ENCODE assay signal across 9 mouse cellular contexts in genomic region chr13:41345306-41345705, GRCm38 (mm10).
DNase-seq lines count a peak whose midpoint lies in the region; ATAC-seq and TF ChIP-seq lines count a peak whose summit lies in the region.
"Had no signal": no experiment of that assay in that cellular context is flagged by ENCODE, and none has a peak within 500 bp of the region (broad histone marks: within the 10 kb centered on the region; RNA-seq: fewer than 3 reads in every experiment).

No protein-coding gene starts in this region.

- peak overlapping the region; percentile 19 for H3K4me2 ChIP-seq in heart, embryonic 16.5 days (ENCODE audit: low read depth, low read length)
- H3K4me2 ChIP-seq in intestine, embryonic 16.5 days (ENCODE audit: low read depth, low read length), result no peak overlapping the region
- no peak overlapping the region for H3K4me2 ChIP-seq in neural tube, embryonic 15.5 days

- H3K9me3 ChIP-seq in heart, embryonic 16.5 days (replicated peaks; ENCODE audit: control insufficient read depth, low read length), result no peaks in the 10 kb centered on the region
- H3K9me3 ChIP-seq in intestine, embryonic 16.5 days (ENCODE audit: control insufficient read depth, low read length), result no peaks in the 10 kb centered on the region
- no peaks in the 10 kb centered on the region for H3K9me3 ChIP-seq in neural tube, embryonic 15.5 days (replicated peaks)

- no peak overlapping the region for H3K4me3 ChIP-seq in liver, adult 2 months (ENCODE audit: insufficient read depth, low read depth, low read length)
- no peak overlapping the region for H3K4me3 ChIP-seq in heart, embryonic 16.5 days (ENCODE audit: low read length)
- H3K4me3 ChIP-seq in intestine, embryonic 16.5 days (ENCODE audit: low read length), result no peak overlapping the region
- no peak overlapping the region for H3K4me3 ChIP-seq in neural tube, embryonic 15.5 days (replicated peaks)
- H3K4me3 ChIP-seq: left cerebral cortex, adult 2 months had no signal

- H3K27me3 ChIP-seq in liver, adult 2 months (ENCODE audit: control insufficient read depth, insufficient read depth, low read length), result no peaks in the 10 kb centered on the region
- H3K27me3 ChIP-seq in heart, embryonic 16.5 days (ENCODE audit: control insufficient read depth, insufficient read depth, low read length), result no peaks in the 10 kb centered on the region
- no peaks in the 10 kb centered on the region for H3K27me3 ChIP-seq in intestine, embryonic 16.5 days (replicated peaks; ENCODE audit: control insufficient read depth, insufficient read depth, low read length)
- H3K27me3 ChIP-seq in neural tube, embryonic 15.5 days (replicated peaks), result no peaks in the 10 kb centered on the region

- no peak overlapping the region for H3K9ac ChIP-seq in liver, adult 2 months (ENCODE audit: low read depth, low read length)
- no peak overlapping the region for H3K9ac ChIP-seq in heart, embryonic 16.5 days (ENCODE audit: low read length)
- no peak overlapping the region for H3K9ac ChIP-seq in intestine, embryonic 16.5 days (ENCODE audit: low read depth, low read length)
- H3K9ac ChIP-seq in neural tube, embryonic 15.5 days (replicated peaks), result no peak overlapping the region

- DNase-seq in liver, adult 2 months (ENCODE audit: extremely low read depth, low read depth, low spot score), result no peak
- DNase-seq in liver, result no peak
- no peak for DNase-seq in layer of hippocampus, adult 18-20 months (ENCODE audit: low spot score in 2 of 2)

- peak overlapping the region; percentile 50; the same call in 1 of the 2 replicates for H3K27ac ChIP-seq in liver, adult 2 months (replicated peaks; ENCODE audit: insufficient read depth, low read depth, low read length)
- H3K27ac ChIP-seq in heart, embryonic 16.5 days (ENCODE audit: low read length), result peak overlapping the region; percentile 88
- peak overlapping the region; percentile 94 for H3K27ac ChIP-seq in intestine, embryonic 16.5 days (ENCODE audit: low read length)
- 0 out of 2 replicates have a peak overlapping the region, but pooled peaks have one; percentile 19 for H3K27ac ChIP-seq in neural tube, embryonic 15.5 days (replicated peaks)
- H3K27ac ChIP-seq: left cerebral cortex, adult 2 months had no signal

- TF ChIP-seq POLR2A in liver, adult 2 months (IDR thresholded peaks at IDR 0.05; ENCODE audit: extremely low read depth, insufficient read depth, low read length), result no peak

- WGBS in liver, adult 2 months, result 71% methylated on average over 6 of the region's 6 CpGs
- 37% methylated on average over 6 of the region's 6 CpGs for WGBS in heart, embryonic 16.5 days
- 42% methylated on average over 6 of the region's 6 CpGs for WGBS in intestine, embryonic 16.5 days
- 43% methylated on average over 6 of the region's 6 CpGs for WGBS in neural tube, embryonic 15.5 days

- H3K36me3 ChIP-seq in liver, adult 2 months (ENCODE audit: control insufficient read depth, insufficient read depth, low read length), result no peaks in the 10 kb centered on the region
- H3K36me3 ChIP-seq in heart, embryonic 16.5 days (ENCODE audit: control insufficient read depth, insufficient read depth), result peaks cover 2% of the 10 kb centered on the region; the same call in 1 of the 2 replicates
- no peaks in the 10 kb centered on the region for H3K36me3 ChIP-seq in intestine, embryonic 16.5 days (ENCODE audit: control insufficient read depth, insufficient read depth, low read length)
- no peaks in the 10 kb centered on the region for H3K36me3 ChIP-seq in neural tube, embryonic 15.5 days

- peaks cover 4% of the 10 kb centered on the region; the same call in 1 of the 2 replicates for H3K79me2 ChIP-seq in liver, adult 2 months (ENCODE audit: control insufficient read depth, insufficient read depth, low read length)

- peaks cover 40% of the 10 kb centered on the region for H3K4me1 ChIP-seq in liver, adult 2 months (ENCODE audit: control insufficient read depth, insufficient read depth, low read length)
- peaks cover 69% of the 10 kb centered on the region for H3K4me1 ChIP-seq in heart, embryonic 16.5 days (ENCODE audit: control insufficient read depth, insufficient read depth, low read length)
- peaks cover 47% of the 10 kb centered on the region for H3K4me1 ChIP-seq in intestine, embryonic 16.5 days (ENCODE audit: control insufficient read depth, insufficient read depth, low read length)
- peaks cover 18% of the 10 kb centered on the region for H3K4me1 ChIP-seq in neural tube, embryonic 15.5 days

- TF ChIP-seq CTCF in liver, adult 2 months (IDR thresholded peaks at IDR 0.05; ENCODE audit: low read depth, low read length), result no peak

- ATAC-seq in heart, embryonic 16.5 days (replicated peaks; ENCODE audit: extremely low read depth, insufficient read depth, low FRiP score), result peak; percentile 50
- ATAC-seq in intestine, embryonic 16.5 days, result no peak
- no peak for ATAC-seq in neural tube, embryonic 15.5 days (ENCODE audit: low FRiP score)
- ATAC-seq in megakaryocyte-erythroid progenitor cell, adult 5-6 weeks (replicated peaks; ENCODE audit: low FRiP score, low TSS enrichment, poor library complexity, severe bottlenecking), result no peak
- ATAC-seq: activated CD4-positive, CD25-positive, alpha-beta regulatory T cell, adult 4 months had no signal

Comparison
In these comparisons a context has a peak if more than half of its experiments do, and no peak if none do; other contexts are left out.
1. H3K27ac ChIP-seq: peak in every context shown above with its lines; median percentile 94 in intestine, embryonic 16.5 days; 88 in heart, embryonic 16.5 days; 50 in liver, adult 2 months; 19 in neural tube, embryonic 15.5 days.